Mouse (Mus musculus): ENCODE data around the gene Atic. TPM values are rescaled to one million over a fixed set of nuclear protein-coding genes. Genes with fewer than 3 reads are reported as not detected.

The Atic gene
- 10 to 100 TPM; 24.6 to 25.1 TPM for total RNA-seq (2023)

DNA sequence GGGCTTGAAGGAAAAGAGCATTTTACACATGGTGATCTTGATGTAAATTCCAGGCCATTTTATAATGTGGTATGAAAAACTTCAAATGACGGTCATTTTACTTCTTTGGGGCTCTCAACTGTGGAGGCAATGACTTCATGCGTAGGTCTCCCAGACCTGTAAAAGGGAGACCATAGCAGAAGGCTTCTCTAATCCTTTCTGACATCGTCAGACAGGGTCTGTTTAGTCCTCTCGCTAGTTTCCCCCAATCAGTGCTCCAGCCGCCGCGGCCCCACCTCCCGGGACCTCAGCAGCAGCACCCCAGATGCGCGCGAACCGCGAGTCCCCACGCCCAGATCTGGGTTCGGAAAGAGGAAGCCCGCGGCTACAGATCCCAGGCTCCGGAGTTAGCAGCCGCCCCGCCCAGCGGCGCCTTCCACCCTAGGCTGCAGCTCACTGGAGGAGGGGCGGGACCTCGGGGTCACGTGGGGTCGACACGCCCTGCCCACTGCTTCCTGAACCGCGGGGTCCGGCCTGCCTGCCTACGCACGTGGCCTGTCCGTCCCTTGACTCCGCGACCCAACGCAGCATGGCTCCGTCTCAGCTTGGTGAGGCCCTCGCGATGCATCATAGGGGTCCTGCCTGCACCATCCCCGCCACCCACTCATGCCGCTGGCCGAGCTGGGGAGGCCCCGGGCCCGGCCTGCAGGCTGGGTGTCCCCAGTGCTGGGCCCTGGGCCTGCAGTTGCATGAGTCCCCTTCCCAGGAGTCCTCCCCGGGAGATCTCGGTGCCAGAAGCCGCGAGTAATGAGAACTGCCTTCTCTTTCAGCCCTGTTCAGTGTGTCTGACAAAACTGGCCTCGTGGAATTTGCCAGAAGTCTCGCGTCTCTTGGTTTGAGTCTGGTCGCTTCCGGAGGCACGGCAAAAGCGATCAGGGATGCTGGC lies at the start of gene Atic:
Gene Atic, plus strand, starts transcription at position 463 of the 925 bp plus-strand sequence.

Other genes with a start within 250 kb of the Atic start
- not detected for gene Abca12, start 142.2 kb upstream of the Atic start, total RNA-seq (2023)
- gene Fn1, start 96.0 kb downstream of the Atic start, total RNA-seq (2023), result 1,000 to 10,000 TPM; 1,261 to 1,436 TPM